Mouse (Mus musculus) kidney, postnatal 0 days (tissue): ENCODE measurements around the gene Abcd4. TPM values are rescaled to one million over a fixed set of nuclear protein-coding genes. Genes with fewer than 3 reads are reported as not detected.

Experiments used
- ATAC-seq: fragments of 200-750 bp; cut with Nextera tagmentation; replicated peaks from 2 replicates; pipeline ENCODE4 v1.8.0; 2017; ENCODE audit warnings: low read depth, moderate number of reproducible peaks, moderate TSS enrichment, moderate library complexity; ENCODE audit not compliant: low FRiP score
- DNase-seq: peaks from one replicate; pipeline ENCODE4 v3.0.0-alpha.2; 2016; ENCODE audit warnings: low spot score
- H3K27ac ChIP-seq: fragments of 300-500 bp; sonication (generic); 2 replicates; pipeline ENCODE4 v1.5.1; 2014; ENCODE audit warnings: mild to moderate bottlenecking
- H3K27me3 ChIP-seq: fragments of 300-500 bp; sonication (generic); 2 replicates; pipeline ENCODE4 v1.6.1; 2014; ENCODE audit warnings: low read length, mixed read lengths; ENCODE audit not compliant: insufficient read depth
- H3K36me3 ChIP-seq: fragments of 300-500 bp; sonication (generic); 2 replicates; pipeline ENCODE4 v1.6.1; 2014; ENCODE audit warnings: low read length, mixed read lengths; ENCODE audit not compliant: insufficient read depth
- H3K4me1 ChIP-seq: fragments of 300-500 bp; sonication (generic); replicated peaks from 2 replicates; pipeline ENCODE4 v1.6.1; 2014; ENCODE audit warnings: antibody characterized with exemption, low read length, mixed read lengths; ENCODE audit not compliant: insufficient read depth
- H3K4me2 ChIP-seq: fragments of 300-500 bp; sonication (generic); 2 replicates; pipeline ENCODE4 v1.6.1; 2014; ENCODE audit warnings: mild to moderate bottlenecking, low read length, moderate library complexity, mixed read lengths
- H3K4me3 ChIP-seq: fragments of 300-500 bp; sonication (generic); replicated peaks from 2 replicates; pipeline ENCODE4 v1.5.1; 2014; ENCODE audit warnings: low read depth, low read length
- H3K9ac ChIP-seq: fragments of 300-500 bp; sonication (generic); 2 replicates; pipeline ENCODE4 v1.6.1; 2014; ENCODE audit warnings: low read depth, low read length
- H3K9me3 ChIP-seq: fragments of 300-500 bp; sonication (generic); replicated peaks from 2 replicates; pipeline ENCODE4 v1.6.1; 2016; ENCODE audit warnings: low read length, inconsistent platforms, mixed read lengths
- CTCF ChIP-seq: IDR thresholded peaks from 2 replicates; pipeline ENCODE4 v1.5.1; 2016; ENCODE audit warnings: antibody characterized with exemption, low read depth, mild to moderate bottlenecking, moderate library complexity
- WGBS: fragments of 180-500 bp; shearing (Covaris S2); extraction: QIAGEN DNeasy Blood & Tissue Kit; methylation state at CpG from one replicate; pipeline ENCODE4 v1.1.7; 2014; 5-methylcytosine and 5-hydroxymethylcytosine counted together
- polyA plus RNA-seq: library from polyadenylated mRNA; unstranded; fragments of >200 nt; fragmentation: Nextera tagmentation; extraction: Ambion mirVana; gene quantifications from 2 replicates; pipeline ENCODE4 v1.2.1, GENCODE M21; 2015

Gene Abcd4
- polyA plus RNA-seq, 1 experiment from 2014 or later: 12.1 TPM

GRCm38 (mm10) chr12:84624601-84625000, 7.4 kb upstream of the Abcd4 start:
- Histone ChIP-seq H3K9me3 (no peaks in the 10 kb centered on the region), H3K36me3 (no peaks in the 10 kb centered on the region), H3K4me3 (no peak overlapping the region), H3K27me3 (peaks cover 5% of the 10 kb centered on the region; the same call in 1 of the 2 replicates), H3K9ac (no peak overlapping the region), H3K4me1 (no peaks in the 10 kb centered on the region), H3K4me2 (no peak overlapping the region), H3K27ac (no peak overlapping the region)
- TF ChIP-seq CTCF: no peak
- ATAC-seq (no peak), DNase-seq (no peak)
- 31% methylated on average over 8 of the region's 8 CpGs for WGBS

GRCm38 (mm10) chr12:84620975-84621374, 3.8 kb upstream of the Abcd4 start:
- Histone ChIP-seq H3K9me3 (no peaks in the 10 kb centered on the region), H3K36me3 (no peaks in the 10 kb centered on the region), H3K27me3 (peaks cover 5% of the 10 kb centered on the region; the same call in 1 of the 2 replicates), H3K4me2 (no peak overlapping the region), H3K27ac (no peak overlapping the region), H3K4me1 (no peaks in the 10 kb centered on the region), H3K4me3 (no peak overlapping the region), H3K9ac (no peak overlapping the region)
- DNase-seq (peak; percentile 64), ATAC-seq (no peak)
- peak; percentile 60 for TF ChIP-seq CTCF

GRCm38 (mm10) chr12:84617663-84618062, 450 bp upstream of the Abcd4 start:
- ATAC-seq (peak; percentile 34; the same call in 1 of the 2 replicates), DNase-seq (peak; percentile 48)
- peak overlapping the region; percentile 58 for H3K4me2 ChIP-seq
- TF ChIP-seq CTCF: no peak
- WGBS: 3% methylated on average over 10 of the region's 10 CpGs
- H3K9ac ChIP-seq: peak overlapping the region; percentile 78
- no peak overlapping the region; the same call in 1 of the 2 replicates for H3K27ac ChIP-seq
- no peaks in the 10 kb centered on the region for H3K27me3 ChIP-seq
- H3K4me3 ChIP-seq: peak overlapping the region; percentile 58
- H3K9me3 ChIP-seq: no peaks in the 10 kb centered on the region
- H3K36me3 ChIP-seq: no peaks in the 10 kb centered on the region
- H3K4me1 ChIP-seq: peaks cover 2% of the 10 kb centered on the region; the same call in 1 of the 2 replicates

DNA sequence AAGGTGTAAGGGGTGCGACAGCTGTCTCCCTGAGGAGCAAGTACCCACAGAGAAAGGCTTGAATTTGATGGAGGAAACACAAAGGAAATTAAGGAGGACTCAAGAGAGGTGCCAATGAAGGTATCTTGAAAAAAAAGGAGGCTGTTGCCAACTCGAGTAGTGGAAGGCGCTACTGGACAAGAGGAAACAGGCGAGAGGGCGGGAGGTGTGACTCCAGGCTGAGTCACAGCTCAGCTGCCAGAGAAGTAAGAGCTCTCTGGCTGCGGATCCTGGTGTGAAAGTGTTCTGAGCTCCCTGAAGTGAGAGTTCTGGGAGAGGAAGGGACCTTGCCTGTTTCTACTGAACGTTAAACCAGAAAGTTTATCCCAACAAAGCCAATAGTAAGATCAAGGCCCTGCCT, 2.7 kb downstream of the Abcd4 start:
- Histone ChIP-seq H3K4me2 (no peak overlapping the region), H3K27me3 (no peaks in the 10 kb centered on the region), H3K36me3 (no peaks in the 10 kb centered on the region), H3K4me1 (peaks cover 6% of the 10 kb centered on the region; the same call in 1 of the 2 replicates), H3K27ac (no peak overlapping the region), H3K9ac (no peak overlapping the region), H3K4me3 (no peak overlapping the region), H3K9me3 (no peaks in the 10 kb centered on the region)
- WGBS: 71% methylated on average over 7 of the region's 7 CpGs
- no peak for TF ChIP-seq CTCF
- DNase-seq (no peak), ATAC-seq (no peak)

DNA sequence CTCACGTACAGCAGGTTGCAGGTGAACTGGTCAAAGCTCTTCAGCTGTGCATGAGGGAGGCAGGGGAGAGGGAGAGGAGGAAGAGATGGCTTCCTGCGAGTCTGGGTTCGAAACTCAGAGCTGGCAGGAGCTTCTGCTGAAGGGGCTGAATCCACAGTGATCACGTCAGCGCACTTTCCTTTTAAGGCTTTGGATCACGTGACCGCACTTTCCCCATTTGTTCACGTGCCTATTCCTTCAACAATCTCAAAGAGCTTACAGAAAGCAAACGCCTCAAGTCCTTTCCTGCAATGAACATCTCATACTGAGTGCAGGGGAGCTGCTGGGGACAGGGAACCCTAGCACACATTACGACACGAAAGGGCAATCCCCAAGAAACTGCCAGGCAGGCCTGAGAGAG, 3.2 kb downstream of the Abcd4 start:
- 86% methylated on average over 11 of the region's 11 CpGs for WGBS
- no peak overlapping the region for H3K27ac ChIP-seq
- DNase-seq: no peak
- no peak overlapping the region for H3K9ac ChIP-seq
- H3K36me3 ChIP-seq: no peaks in the 10 kb centered on the region
- no peak overlapping the region for H3K4me2 ChIP-seq
- no peak for ATAC-seq
- peaks cover 6% of the 10 kb centered on the region; the same call in 1 of the 2 replicates for H3K4me1 ChIP-seq
- no peaks in the 10 kb centered on the region for H3K27me3 ChIP-seq
- TF ChIP-seq CTCF: no peak
- H3K9me3 ChIP-seq: no peaks in the 10 kb centered on the region
- no peak overlapping the region for H3K4me3 ChIP-seq

GRCm38 (mm10) chr12:84612518-84612917, 4.7 kb downstream of the Abcd4 start:
- H3K4me2 ChIP-seq: no peak overlapping the region
- WGBS: 38% methylated on average over 8 of the region's 8 CpGs
- no peak overlapping the region for H3K4me3 ChIP-seq
- H3K9me3 ChIP-seq: no peaks in the 10 kb centered on the region
- H3K36me3 ChIP-seq: no peaks in the 10 kb centered on the region
- TF ChIP-seq CTCF: no peak
- H3K27ac ChIP-seq: peak overlapping the region; percentile 58; the same call in 1 of the 2 replicates
- ATAC-seq: peak; percentile 74
- H3K4me1 ChIP-seq: peaks cover 6% of the 10 kb centered on the region; the same call in 1 of the 2 replicates
- H3K9ac ChIP-seq: no peak overlapping the region
- H3K27me3 ChIP-seq: no peaks in the 10 kb centered on the region
- DNase-seq: peak; percentile 22

GRCm38 (mm10) chr12:84611718-84612117, 5.5 kb downstream of the Abcd4 start:
- no peak overlapping the region for H3K9ac ChIP-seq
- H3K4me2 ChIP-seq: no peak overlapping the region
- TF ChIP-seq CTCF: no peak
- no peak for ATAC-seq
- no peaks in the 10 kb centered on the region for H3K27me3 ChIP-seq
- no peak for DNase-seq
- no peak overlapping the region for H3K4me3 ChIP-seq
- peaks cover 6% of the 10 kb centered on the region; the same call in 1 of the 2 replicates for H3K4me1 ChIP-seq
- H3K9me3 ChIP-seq: no peaks in the 10 kb centered on the region
- no peak overlapping the region for H3K27ac ChIP-seq
- peaks cover 4% of the 10 kb centered on the region; the same call in 1 of the 2 replicates for H3K36me3 ChIP-seq
- WGBS: 84% methylated on average over 10 of the region's 10 CpGs
